Comparison of ENCODE assay signal across 8 mouse cellular contexts in the genomic region with DNA sequence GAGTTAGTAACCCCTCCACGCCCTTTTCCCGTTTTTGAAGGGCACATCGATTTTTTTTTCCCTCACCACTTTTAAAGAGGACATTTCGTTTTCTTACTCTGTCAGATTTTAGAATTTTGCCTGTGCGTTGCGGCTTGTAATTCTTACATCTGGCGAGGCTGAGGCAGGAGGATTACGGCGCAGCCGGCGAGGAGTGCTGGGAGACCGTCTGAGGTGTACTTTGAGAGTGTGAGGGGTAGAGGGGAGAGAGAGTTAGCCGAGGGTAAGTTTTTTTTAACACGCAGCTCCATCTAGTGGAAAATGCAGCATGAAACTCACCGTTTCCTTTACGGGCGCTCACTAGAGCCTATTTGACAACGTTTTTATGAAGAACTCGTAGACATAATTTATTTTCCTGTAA. TPM values are rescaled to one million over a fixed set of nuclear protein-coding genes. Genes with fewer than 3 reads are reported as not detected.
A peak's percentile ranks its signal among the peaks of the same experiment; 100 is the strongest.
DNase-seq lines count a peak whose midpoint lies in the region; ATAC-seq lines count a peak whose summit lies in the region.

No protein-coding gene starts in this region.

- peak overlapping the region; percentile 80 for H3K9ac ChIP-seq in heart, embryonic 13.5 days
- peak overlapping the region; percentile 71 for H3K9ac ChIP-seq in kidney, embryonic 16.5 days (replicated peaks; ENCODE audit: low read length)
- H3K9ac ChIP-seq in liver, embryonic 12.5 days = peak overlapping the region; percentile 86

- H3K4me1 ChIP-seq in erythroblast, embryonic 14.5 days (ENCODE audit: control insufficient read depth) = peaks cover 24% of the 10 kb centered on the region
- 0 out of 2 replicates have a peak, but pooled peaks cover 3% of the 10 kb centered on the region for H3K4me1 ChIP-seq in heart, embryonic 13.5 days
- no peaks in the 10 kb centered on the region for H3K4me1 ChIP-seq in kidney, embryonic 16.5 days (ENCODE audit: insufficient read depth, low read length)
- H3K4me1 ChIP-seq in liver, embryonic 12.5 days = peaks cover 20% of the 10 kb centered on the region

- DNase-seq in brain, embryonic 18.5 days (ENCODE audit: low read depth, low spot score) = peak; percentile 58
- DNase-seq in naive thymus-derived CD4-positive, alpha-beta T cell, adult 2 months (ENCODE audit: low read depth) = peak; percentile 88
- DNase-seq in spleen, postnatal 4 days (ENCODE audit: low spot score in 2 of 2) = peak; percentile 71 to 83

- H3K36me3 ChIP-seq in erythroblast, embryonic 14.5 days (ENCODE audit: control insufficient read depth) = peaks cover 11% of the 10 kb centered on the region
- H3K36me3 ChIP-seq in heart, embryonic 13.5 days = peaks cover 34% of the 10 kb centered on the region
- H3K36me3 ChIP-seq in kidney, embryonic 16.5 days (ENCODE audit: insufficient read depth, low read length) = peaks cover 10% of the 10 kb centered on the region
- peaks cover 20% of the 10 kb centered on the region for H3K36me3 ChIP-seq in liver, embryonic 12.5 days

- peak; percentile 78 for ATAC-seq in CD4-positive, CD25-positive, alpha-beta regulatory T cell, adult 4 months
- no peak for ATAC-seq in heart, embryonic 13.5 days (ENCODE audit: extremely low read depth, insufficient number of reproducible peaks, low FRiP score, low TSS enrichment)
- ATAC-seq in kidney, embryonic 16.5 days (ENCODE audit: low FRiP score, low TSS enrichment) = peak; percentile 88
- ATAC-seq in liver, embryonic 12.5 days = peak; percentile 75

- H3K27me3 ChIP-seq in erythroblast, embryonic 14.5 days (ENCODE audit: control insufficient read depth) = no peaks in the 10 kb centered on the region
- no peaks in the 10 kb centered on the region for H3K27me3 ChIP-seq in heart, embryonic 13.5 days (replicated peaks)
- no peaks in the 10 kb centered on the region for H3K27me3 ChIP-seq in kidney, embryonic 16.5 days (ENCODE audit: insufficient read depth, low read length)
- no peaks in the 10 kb centered on the region for H3K27me3 ChIP-seq in liver, embryonic 12.5 days (replicated peaks)

- H3K27ac ChIP-seq in heart, embryonic 13.5 days (replicated peaks) = peak overlapping the region; percentile 93
- peak overlapping the region; percentile 96 for H3K27ac ChIP-seq in kidney, embryonic 16.5 days (ENCODE audit: low read length)
- peak overlapping the region; percentile 97 for H3K27ac ChIP-seq in liver, embryonic 12.5 days

- no peaks in the 10 kb centered on the region for H3K9me3 ChIP-seq in erythroblast, embryonic 14.5 days (ENCODE audit: control insufficient read depth, low read length)
- no peaks in the 10 kb centered on the region for H3K9me3 ChIP-seq in heart, embryonic 13.5 days
- no peaks in the 10 kb centered on the region for H3K9me3 ChIP-seq in kidney, embryonic 16.5 days (ENCODE audit: low read length)
- no peaks in the 10 kb centered on the region for H3K9me3 ChIP-seq in liver, embryonic 12.5 days (replicated peaks)

- 2% methylated on average over 19 of the region's 19 CpGs for WGBS in heart, embryonic 13.5 days
- 3% methylated on average over 19 of the region's 19 CpGs for WGBS in kidney, embryonic 16.5 days
- 3% methylated on average over 19 of the region's 19 CpGs for WGBS in liver, embryonic 12.5 days (ENCODE audit: insufficient replicate concordance)

- H3K4me3 ChIP-seq in erythroblast, embryonic 14.5 days (replicated peaks) = peak overlapping the region; percentile 86
- peak overlapping the region; percentile 65 for H3K4me3 ChIP-seq in heart, embryonic 13.5 days
- peak overlapping the region; percentile 56 for H3K4me3 ChIP-seq in kidney, embryonic 16.5 days (ENCODE audit: low read length)
- H3K4me3 ChIP-seq in liver, embryonic 12.5 days = peak overlapping the region; percentile 71

- H3K4me2 ChIP-seq in heart, embryonic 13.5 days = peak overlapping the region; percentile 81
- H3K4me2 ChIP-seq in kidney, embryonic 16.5 days (replicated peaks; ENCODE audit: low read depth, low read length) = peak overlapping the region; percentile 53
- peak overlapping the region; percentile 87 for H3K4me2 ChIP-seq in liver, embryonic 12.5 days

RNA-seq across cellular contexts. Expression of a gene that starts 0.7 kb away (rescaled TPM):
- 1 to 10 TPM; 5.0 to 7.0 TPM for polyA plus RNA-seq in CD4-positive, CD25-positive, alpha-beta regulatory T cell, adult 4 months (2017; shearing (Covaris generic))
- 6.2 and 8.4 TPM in 2 replicates for polyA plus RNA-seq in erythroblast, embryonic 14.5 days (2012)
- 52.2 and 54.9 TPM in 2 replicates for polyA plus RNA-seq in heart, embryonic 13.5 days (2015; fragmentation: Nextera tagmentation; extraction: Ambion mirVana)
- polyA plus RNA-seq in kidney, embryonic 16.5 days (2015; fragmentation: Nextera tagmentation; extraction: Ambion mirVana) = 52.5 and 52.7 TPM in 2 replicates
- 45.8 and 47.5 TPM in 2 replicates for polyA plus RNA-seq in liver, embryonic 12.5 days (2016; fragmentation: Nextera tagmentation; extraction: Ambion mirVana)

RNA-seq across cellular contexts. Expression of a gene that starts 13.4 kb away (rescaled TPM):
- 10 to 100 TPM; 26.6 to 27.0 TPM for polyA plus RNA-seq in CD4-positive, CD25-positive, alpha-beta regulatory T cell, adult 4 months (2017; shearing (Covaris generic))
- polyA plus RNA-seq in erythroblast, embryonic 14.5 days (2012) = 0.82 and 0.99 TPM in 2 replicates
- 57.1 and 66.6 TPM in 2 replicates for polyA plus RNA-seq in heart, embryonic 13.5 days (2015; fragmentation: Nextera tagmentation; extraction: Ambion mirVana)
- polyA plus RNA-seq in kidney, embryonic 16.5 days (2015; fragmentation: Nextera tagmentation; extraction: Ambion mirVana) = 97.2 and 99.7 TPM in 2 replicates
- 32.0 and 33.5 TPM in 2 replicates for polyA plus RNA-seq in liver, embryonic 12.5 days (2016; fragmentation: Nextera tagmentation; extraction: Ambion mirVana)

RNA-seq across cellular contexts. Expression of a gene that starts 34.9 kb away (rescaled TPM):
- polyA plus RNA-seq in CD4-positive, CD25-positive, alpha-beta regulatory T cell, adult 4 months (2017; shearing (Covaris generic)) = 10 to 100 TPM; 12.8 to 14.2 TPM
- polyA plus RNA-seq in erythroblast, embryonic 14.5 days (2012) = 0.18 and 0.29 TPM in 2 replicates
- 51.5 and 53.4 TPM in 2 replicates for polyA plus RNA-seq in heart, embryonic 13.5 days (2015; fragmentation: Nextera tagmentation; extraction: Ambion mirVana)
- 55.2 and 62.2 TPM in 2 replicates for polyA plus RNA-seq in kidney, embryonic 16.5 days (2015; fragmentation: Nextera tagmentation; extraction: Ambion mirVana)
- polyA plus RNA-seq in liver, embryonic 12.5 days (2016; fragmentation: Nextera tagmentation; extraction: Ambion mirVana) = 22.8 and 23.2 TPM in 2 replicates

RNA-seq across cellular contexts. Expression of a gene that starts 56.5 kb away (rescaled TPM):
- polyA plus RNA-seq in CD4-positive, CD25-positive, alpha-beta regulatory T cell, adult 4 months (2017; shearing (Covaris generic)) = under 1 TPM in 1 of 2 experiments, not detected in 1; 0.58 TPM
- polyA plus RNA-seq in erythroblast, embryonic 14.5 days (2012) = not detected in 2 replicates
- polyA plus RNA-seq in heart, embryonic 13.5 days (2015; fragmentation: Nextera tagmentation; extraction: Ambion mirVana) = 0.15 TPM in 2 replicates
- 0.16 and 0.18 TPM in 2 replicates for polyA plus RNA-seq in kidney, embryonic 16.5 days (2015; fragmentation: Nextera tagmentation; extraction: Ambion mirVana)
- 0.13 TPM in 1 of 2 replicates, not detected in the other for polyA plus RNA-seq in liver, embryonic 12.5 days (2016; fragmentation: Nextera tagmentation; extraction: Ambion mirVana)

Comparison
In these comparisons a context has a peak if more than half of its experiments do, and no peak if none do; other contexts are left out.
1. RNA of a gene that starts 13.4 kb away (polyA plus RNA-seq): 97.2 to 99.7 TPM in kidney, embryonic 16.5 days, 57.1 to 66.6 TPM in heart, embryonic 13.5 days, 32.0 to 33.5 TPM in liver, embryonic 12.5 days and 26.6 to 27.0 TPM in CD4-positive, CD25-positive, alpha-beta regulatory T cell, adult 4 months; 0.82 to 0.99 TPM in erythroblast, embryonic 14.5 days; every median in the first group is over 10 times any median in the second.
2. RNA of a gene that starts 34.9 kb away (polyA plus RNA-seq): 55.2 to 62.2 TPM in kidney, embryonic 16.5 days, 51.5 to 53.4 TPM in heart, embryonic 13.5 days, 22.8 to 23.2 TPM in liver, embryonic 12.5 days and 12.8 to 14.2 TPM in CD4-positive, CD25-positive, alpha-beta regulatory T cell, adult 4 months; 0.18 to 0.29 TPM in erythroblast, embryonic 14.5 days; every median in the first group is over 10 times any median in the second.
3. Peak in every context shown above with its lines, with median percentiles within 50 percentile points of each other: DNase-seq, H3K4me3 ChIP-seq, H3K27ac ChIP-seq, H3K4me2 ChIP-seq and H3K9ac ChIP-seq.